Mouse (Mus musculus) liver, embryonic 13.5 days (tissue): ENCODE data around the gene Pdcd7. TPM values are rescaled to one million over a fixed set of nuclear protein-coding genes. Genes with fewer than 3 reads are reported as not detected.

Experiments used
- ATAC-seq: fragments of 200-750 bp; cut with Nextera tagmentation; 2 replicates; pipeline ENCODE4 v1.8.0; 2017; ENCODE audit warnings: low read depth, mild to moderate bottlenecking, moderate number of reproducible peaks, moderate library complexity
- DNase-seq: peaks from one replicate; pipeline ENCODE4 v3.0.0; 2022
- H3K27ac ChIP-seq: fragments of 300-500 bp; sonication (generic); 2 replicates; pipeline ENCODE4 v1.5.1; 2015; ENCODE audit warnings: moderate library complexity, mild to moderate bottlenecking, inconsistent platforms
- H3K27me3 ChIP-seq: fragments of 300-500 bp; sonication (generic); 2 replicates; pipeline ENCODE4 v1.6.1; 2015; ENCODE audit warnings: mild to moderate bottlenecking, inconsistent platforms
- H3K36me3 ChIP-seq: fragments of 300-500 bp; sonication (generic); 2 replicates; pipeline ENCODE4 v1.6.1; 2015; ENCODE audit warnings: mild to moderate bottlenecking, inconsistent platforms
- H3K4me1 ChIP-seq: fragments of 300-500 bp; sonication (generic); replicated peaks from 2 replicates; pipeline ENCODE4 v1.6.1; 2015; ENCODE audit warnings: inconsistent platforms
- H3K4me2 ChIP-seq: fragments of 300-500 bp; sonication (generic); 2 replicates; pipeline ENCODE4 v1.6.1; 2015; ENCODE audit warnings: inconsistent platforms, mild to moderate bottlenecking, moderate library complexity
- H3K4me3 ChIP-seq: fragments of 300-500 bp; sonication (generic); replicated peaks from 2 replicates; pipeline ENCODE4 v1.5.1; 2015; ENCODE audit warnings: mild to moderate bottlenecking, inconsistent platforms
- H3K9ac ChIP-seq: fragments of 300-500 bp; sonication (generic); 2 replicates; pipeline ENCODE4 v1.6.1; 2015; ENCODE audit warnings: mild to moderate bottlenecking, inconsistent platforms
- H3K9me3 ChIP-seq: fragments of 300-500 bp; sonication (generic); replicated peaks from 2 replicates; pipeline ENCODE4 v1.6.1; 2016; ENCODE audit warnings: inconsistent platforms
- WGBS: fragments of 180-500 bp; shearing (Covaris S2); methylation state at CpG from one replicate; pipeline ENCODE4 v1.1.7; 2015; ENCODE audit not compliant: insufficient replicate concordance; 5-methylcytosine and 5-hydroxymethylcytosine counted together
- polyA plus RNA-seq: library from polyadenylated mRNA; unstranded; fragments of >200 nt; fragmentation: Nextera tagmentation; extraction: Ambion mirVana; gene quantifications from 2 replicates; pipeline ENCODE4 v1.2.1, GENCODE M21; 2015

The Pdcd7 gene
- polyA plus RNA-seq, 1 experiment from 2014 or later, result 4.4 TPM

DNA sequence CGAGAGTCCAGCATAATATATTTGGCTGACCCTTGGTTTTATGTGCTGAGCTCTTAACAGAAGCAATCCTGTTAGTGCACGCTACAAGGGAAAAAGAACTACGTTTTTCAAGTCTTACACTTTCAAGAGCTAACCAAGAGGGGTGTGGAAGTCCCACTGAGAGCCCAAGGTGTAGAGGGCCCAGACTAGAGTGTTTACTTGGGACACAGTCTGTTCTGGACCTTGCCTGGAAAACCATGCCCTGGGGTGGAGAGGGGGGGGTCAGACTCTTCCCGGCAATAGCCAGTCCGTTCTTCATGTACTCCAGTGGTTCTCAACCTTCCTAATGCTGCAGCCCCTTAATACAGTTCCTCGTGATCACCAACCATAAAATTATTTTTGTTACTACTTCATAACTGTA, 54.0 kb downstream of the Pdcd7 start:
- no peak for ATAC-seq
- no peak overlapping the region for H3K4me2 ChIP-seq
- H3K4me3 ChIP-seq, result no peak overlapping the region
- H3K4me1 ChIP-seq, result peaks cover 10% of the 10 kb centered on the region
- no peak overlapping the region for H3K27ac ChIP-seq
- H3K9ac ChIP-seq, result no peak overlapping the region
- DNase-seq, result no peak
- no peaks in the 10 kb centered on the region for H3K27me3 ChIP-seq
- WGBS, result 79% methylated on average over 6 of the region's 6 CpGs
- no peaks in the 10 kb centered on the region for H3K9me3 ChIP-seq
- H3K36me3 ChIP-seq, result no peaks in the 10 kb centered on the region

DNA sequence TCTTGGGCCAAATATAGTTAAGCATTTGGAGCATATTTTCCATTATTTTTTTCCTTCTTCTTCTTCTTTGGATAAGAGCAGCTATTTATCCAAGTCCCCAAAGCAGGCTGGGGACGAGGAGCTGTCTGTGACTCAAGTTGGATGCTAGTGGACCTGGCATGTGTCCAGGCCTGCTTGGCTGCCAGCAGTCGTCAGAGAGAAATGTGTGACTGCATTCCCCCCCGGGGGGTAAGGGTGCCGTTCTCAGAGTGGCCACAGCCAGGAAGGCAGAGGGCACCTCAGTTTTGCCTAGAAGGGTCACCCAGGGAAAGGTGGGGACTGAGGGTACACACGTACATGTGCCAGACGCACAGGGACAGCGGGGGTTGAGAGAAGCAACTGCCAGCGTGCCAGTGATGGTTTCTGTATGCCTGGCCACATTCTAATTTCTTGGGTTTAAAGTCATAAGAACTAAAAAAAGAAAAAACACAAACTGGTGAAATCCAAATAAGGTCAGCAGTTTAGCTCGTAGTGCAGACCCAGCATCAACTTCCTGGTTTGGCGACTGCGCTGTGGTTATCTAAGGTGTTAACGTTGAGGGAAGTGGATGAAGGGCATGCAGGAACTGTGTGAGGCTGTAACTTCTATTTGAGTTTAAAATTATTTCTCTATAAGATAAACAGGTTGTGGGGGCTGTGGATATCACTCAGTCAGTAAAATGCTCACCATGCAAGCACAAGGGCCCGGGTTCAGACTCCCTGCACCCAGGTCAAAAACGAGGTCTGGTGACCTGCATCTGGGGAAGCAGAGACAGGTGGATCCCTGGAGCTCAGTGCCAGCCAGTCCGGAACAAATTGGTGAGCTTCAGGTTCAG, 58.7 kb downstream of the Pdcd7 start:
- Histone ChIP-seq H3K36me3 (no peaks in the 10 kb centered on the region), H3K9me3 (no peaks in the 10 kb centered on the region), H3K27me3 (no peaks in the 10 kb centered on the region), H3K4me2 (no peak overlapping the region), H3K9ac (no peak overlapping the region), H3K4me3 (no peak overlapping the region), H3K27ac (no peak overlapping the region), H3K4me1 (0 out of 2 replicates have a peak, but pooled peaks cover 6% of the 10 kb centered on the region)
- ATAC-seq, result no peak
- WGBS, result 53% methylated on average over 15 of the region's 15 CpGs
- DNase-seq, result no peak

DNA sequence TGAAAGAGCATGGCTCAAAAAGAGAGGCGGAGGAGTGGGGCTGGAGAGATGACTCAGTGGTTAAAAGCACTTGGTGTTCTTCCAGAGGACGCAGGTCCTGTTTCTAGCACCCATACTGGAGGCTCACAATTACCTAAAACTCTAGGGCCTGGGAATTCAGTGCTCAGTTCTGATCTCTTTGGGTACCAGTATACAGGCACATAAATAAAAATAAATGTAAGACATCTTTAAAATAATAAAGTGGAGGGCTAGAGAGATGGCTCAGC, 59.2 kb downstream of the Pdcd7 start:
- H3K36me3 ChIP-seq, result no peaks in the 10 kb centered on the region
- H3K4me1 ChIP-seq, result 0 out of 2 replicates have a peak, but pooled peaks cover 6% of the 10 kb centered on the region
- WGBS, result 71% methylated on average over 2 of the region's 2 CpGs
- no peak overlapping the region for H3K9ac ChIP-seq
- H3K4me2 ChIP-seq, result no peak overlapping the region
- no peak overlapping the region for H3K4me3 ChIP-seq
- no peak for DNase-seq
- H3K27me3 ChIP-seq, result no peaks in the 10 kb centered on the region
- H3K27ac ChIP-seq, result no peak overlapping the region
- H3K9me3 ChIP-seq, result no peaks in the 10 kb centered on the region
- ATAC-seq, result no peak

DNA sequence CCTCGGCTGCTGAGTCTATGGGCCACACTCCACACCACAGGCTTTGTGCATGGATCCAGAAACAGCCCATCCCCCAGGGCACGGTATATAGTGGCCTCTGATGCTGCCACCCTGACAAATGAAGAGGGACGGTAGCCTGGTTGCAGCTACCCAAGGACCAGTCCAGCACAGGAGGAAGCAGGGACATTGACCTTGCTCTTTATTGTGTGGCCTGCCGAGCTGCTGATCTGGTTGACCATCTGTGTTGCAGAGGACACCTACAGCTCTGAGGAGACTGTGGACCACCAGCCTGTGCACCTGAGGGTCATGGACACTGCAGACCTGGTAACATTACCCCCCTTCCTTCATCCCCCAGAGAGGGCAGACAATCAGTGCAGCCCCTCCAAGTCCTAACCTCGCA, 61.4 kb downstream of the Pdcd7 start:
- DNase-seq (no peak), ATAC-seq (no peak)
- Histone ChIP-seq H3K9me3 (no peaks in the 10 kb centered on the region), H3K9ac (no peak overlapping the region), H3K4me2 (no peak overlapping the region), H3K4me1 (0 out of 2 replicates have a peak, but pooled peaks cover 6% of the 10 kb centered on the region), H3K27ac (no peak overlapping the region), H3K4me3 (no peak overlapping the region), H3K36me3 (no peaks in the 10 kb centered on the region), H3K27me3 (no peaks in the 10 kb centered on the region)
- WGBS, result 71% methylated on average over 5 of the region's 5 CpGs

DNA sequence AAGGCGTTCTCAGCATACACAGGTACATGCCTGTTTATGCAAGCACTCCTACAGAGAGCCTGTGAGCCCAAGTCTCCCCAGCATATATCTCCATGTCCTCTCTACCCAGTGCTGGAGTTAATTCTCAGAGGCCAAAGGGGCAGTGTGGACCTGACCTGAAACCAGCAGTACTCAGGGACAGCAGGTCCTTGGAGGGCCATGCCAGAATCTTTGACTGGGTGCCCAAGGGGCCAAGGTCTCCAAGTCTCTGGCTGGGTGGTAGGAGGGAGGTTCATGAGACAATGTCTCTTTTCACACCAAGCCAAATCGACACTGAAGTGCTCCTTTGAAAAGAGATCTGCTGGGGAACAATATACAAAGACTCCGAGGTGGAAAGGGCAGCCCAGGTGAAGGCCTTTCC, 62.0 kb downstream of the Pdcd7 start:
- WGBS, result 52% methylated on average over 3 of the region's 3 CpGs
- no peak for DNase-seq
- no peak overlapping the region for H3K4me2 ChIP-seq

DNA sequence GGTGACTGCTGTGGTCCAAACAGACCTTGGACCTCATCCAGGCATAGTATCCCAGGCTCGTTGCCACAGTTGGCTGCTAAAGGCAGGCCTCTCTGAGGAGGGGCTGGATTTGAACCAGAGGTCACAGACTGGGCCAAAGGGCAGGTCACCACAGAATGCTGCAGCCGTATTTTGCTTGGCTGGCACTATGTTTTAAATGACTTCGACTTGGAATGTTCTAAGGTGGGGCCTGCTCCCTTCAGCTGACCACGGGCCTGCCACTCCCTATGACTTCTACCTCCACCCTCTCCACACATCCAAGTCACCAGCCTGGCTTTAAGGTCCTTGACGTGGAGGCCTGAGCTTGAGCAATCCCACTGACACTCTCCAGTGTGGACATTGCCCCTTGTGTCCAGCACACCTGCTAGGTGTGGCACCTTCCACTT, 63.0 kb downstream of the Pdcd7 start:
- Histone ChIP-seq H3K36me3 (no peaks in the 10 kb centered on the region), H3K4me1 (0 out of 2 replicates have a peak, but pooled peaks cover 6% of the 10 kb centered on the region), H3K9ac (no peak overlapping the region), H3K27ac (no peak overlapping the region), H3K4me3 (no peak overlapping the region), H3K9me3 (no peaks in the 10 kb centered on the region), H3K4me2 (no peak overlapping the region), H3K27me3 (no peaks in the 10 kb centered on the region)
- DNase-seq, result no peak
- 0 out of 2 replicates have a peak, but pooled peaks have one; percentile 36 for ATAC-seq
- WGBS, result 54% methylated on average over 5 of the region's 5 CpGs

More for the DNA sequence above, 62.0 kb downstream of the Pdcd7 start:
- H3K9me3 ChIP-seq, result no peaks in the 10 kb centered on the region
- ATAC-seq, result no peak
- H3K4me1 ChIP-seq, result 0 out of 2 replicates have a peak, but pooled peaks cover 6% of the 10 kb centered on the region
- H3K9ac ChIP-seq, result no peak overlapping the region
- H3K27me3 ChIP-seq, result no peaks in the 10 kb centered on the region
- no peak overlapping the region for H3K4me3 ChIP-seq
- H3K36me3 ChIP-seq, result no peaks in the 10 kb centered on the region
- no peak overlapping the region for H3K27ac ChIP-seq

Other genes with a start within 250 kb of the Pdcd7 start
- 3.8 and 4.6 TPM in 2 replicates for gene Igdcc4, start 244.6 kb upstream of the Pdcd7 start, polyA plus RNA-seq
- 0.15 TPM in 2 replicates for gene Igdcc3, start 204.9 kb upstream of the Pdcd7 start, polyA plus RNA-seq
- 8.2 and 9.2 TPM in 2 replicates for gene Parp16, start 150.8 kb upstream of the Pdcd7 start, polyA plus RNA-seq
- 0.05 and 0.08 TPM in 2 replicates for gene Cilp, start 80.9 kb upstream of the Pdcd7 start, polyA plus RNA-seq
- gene Clpx, start 51.8 kb upstream of the Pdcd7 start, polyA plus RNA-seq, result 31.5 and 39.5 TPM in 2 replicates
- gene Ubap1l, start 14.9 kb downstream of the Pdcd7 start, polyA plus RNA-seq, result not detected in 2 replicates
- 0.03 and 0.16 TPM in 2 replicates for gene Kbtbd13, start 45.5 kb downstream of the Pdcd7 start, polyA plus RNA-seq
- 0.12 and 0.22 TPM in 2 replicates for gene Rasl12, start 52.4 kb downstream of the Pdcd7 start, polyA plus RNA-seq
- gene Slc51b, start 76.9 kb downstream of the Pdcd7 start, polyA plus RNA-seq, result not detected in 2 replicates
- 8.4 and 10.6 TPM in 2 replicates for gene Mtfmt, start 89.7 kb downstream of the Pdcd7 start, polyA plus RNA-seq
- 28.0 and 37.1 TPM in 2 replicates for gene Spg21, start 114.8 kb downstream of the Pdcd7 start, polyA plus RNA-seq
- not detected in 2 replicates for gene Ankdd1a, start 174.1 kb downstream of the Pdcd7 start, polyA plus RNA-seq
- 24.2 and 31.6 TPM in 2 replicates for gene Plekho2, start 233.9 kb downstream of the Pdcd7 start, polyA plus RNA-seq
- 11.0 and 13.8 TPM in 2 replicates for gene Pif1, start 241.1 kb downstream of the Pdcd7 start, polyA plus RNA-seq